10 mouse cellular contexts compared by ENCODE assay signal in the genomic region with DNA sequence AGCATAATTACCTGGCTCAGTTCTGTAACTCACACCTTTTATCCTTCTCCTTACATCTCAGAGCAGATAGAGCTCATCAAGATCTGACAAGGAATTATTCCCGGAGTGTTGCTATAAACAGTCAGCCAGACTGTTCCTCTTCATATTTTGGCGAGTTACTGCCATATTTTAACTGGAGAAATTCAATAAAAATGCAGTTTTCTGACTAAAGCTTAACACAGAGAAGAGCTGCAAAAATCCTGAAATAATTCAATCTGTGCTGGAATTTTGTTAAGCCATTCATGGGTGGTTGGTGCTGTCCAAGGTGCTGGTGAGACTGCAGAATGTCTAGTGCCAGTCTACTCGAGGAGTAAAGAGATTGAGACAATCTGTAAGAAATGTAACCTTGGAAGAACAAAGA.
DNase-seq lines count a peak whose midpoint lies in the region; ATAC-seq lines count a peak whose summit lies in the region.
"Had no signal": no experiment of that assay in that cellular context is flagged by ENCODE, and none has a peak within 500 bp of the region (broad histone marks: within the 10 kb centered on the region; RNA-seq: fewer than 3 reads in every experiment).

No protein-coding gene starts in this region.

- no peaks in the 10 kb centered on the region for H3K4me1 ChIP-seq in heart, embryonic 12.5 days (replicated peaks)
- H3K4me1 ChIP-seq in forebrain, embryonic 16.5 days (replicated peaks; ENCODE audit: control insufficient read depth, insufficient read depth, low read length), result no peaks in the 10 kb centered on the region
- H3K4me1 ChIP-seq: hindbrain, embryonic 15.5 days had no signal

- no peak overlapping the region for H3K27ac ChIP-seq in heart, embryonic 12.5 days (ENCODE audit: poor library complexity, severe bottlenecking)
- H3K27ac ChIP-seq in forebrain, embryonic 16.5 days (ENCODE audit: low read length), result peak overlapping the region; percentile 26; the same call in 1 of the 2 replicates
- H3K27ac ChIP-seq: hindbrain, embryonic 15.5 days had no signal

- no peak overlapping the region for H3K4me3 ChIP-seq in heart, embryonic 12.5 days
- H3K4me3 ChIP-seq in forebrain, embryonic 16.5 days (replicated peaks; ENCODE audit: low read length), result no peak overlapping the region
- H3K4me3 ChIP-seq: hindbrain, embryonic 15.5 days had no signal

- no peak overlapping the region for H3K9ac ChIP-seq in heart, embryonic 12.5 days
- no peak overlapping the region for H3K9ac ChIP-seq in forebrain, embryonic 16.5 days (replicated peaks; ENCODE audit: low read depth, low read length)
- H3K9ac ChIP-seq: hindbrain, embryonic 15.5 days had no signal

- H3K9me3 ChIP-seq in heart, embryonic 12.5 days (replicated peaks), result no peaks in the 10 kb centered on the region
- H3K9me3 ChIP-seq in forebrain, embryonic 16.5 days (ENCODE audit: control insufficient read depth, low read length), result no peaks in the 10 kb centered on the region
- H3K9me3 ChIP-seq: hindbrain, embryonic 15.5 days had no signal

- no peak overlapping the region for H3K4me2 ChIP-seq in heart, embryonic 12.5 days
- no peak overlapping the region for H3K4me2 ChIP-seq in forebrain, embryonic 16.5 days (ENCODE audit: low read length)
- H3K4me2 ChIP-seq: hindbrain, embryonic 15.5 days had no signal

- no peaks in the 10 kb centered on the region for H3K27me3 ChIP-seq in heart, embryonic 12.5 days (replicated peaks)
- H3K27me3 ChIP-seq in forebrain, embryonic 16.5 days (replicated peaks; ENCODE audit: control insufficient read depth, insufficient read depth, low read length), result no peaks in the 10 kb centered on the region
- H3K27me3 ChIP-seq: hindbrain, embryonic 15.5 days had no signal

- no peaks in the 10 kb centered on the region for H3K36me3 ChIP-seq in heart, embryonic 12.5 days
- H3K36me3 ChIP-seq in forebrain, embryonic 16.5 days (ENCODE audit: control insufficient read depth, insufficient read depth), result no peaks in the 10 kb centered on the region
- H3K36me3 ChIP-seq: hindbrain, embryonic 15.5 days had no signal

- DNase-seq in heart, postnatal 4 days, result peak; percentile 42
- peak; percentile 13 for DNase-seq in right cerebral cortex, adult 18-20 months
- DNase-seq in right cerebral cortex, postnatal 25 days, result no peak
- DNase-seq in right cerebral cortex, postnatal 4 days, result peak; percentile 4
- no peak for DNase-seq in layer of hippocampus, adult 18-20 months (ENCODE audit: low spot score in 2 of 2)
- DNase-seq in spleen, postnatal 4 days (ENCODE audit: low spot score in 2 of 2), result no peak
- DNase-seq: thymus, postnatal 25 days had no signal

- 35% methylated on average over 3 of the region's 3 CpGs for WGBS in heart, embryonic 12.5 days
- 34% methylated on average over 3 of the region's 3 CpGs for WGBS in forebrain, embryonic 16.5 days

- ATAC-seq in heart, embryonic 12.5 days (ENCODE audit: insufficient number of reproducible peaks, low FRiP score), result no peak
- peak; percentile 63 for ATAC-seq in forebrain, embryonic 16.5 days

Comparison
In these comparisons a context has a peak if more than half of its experiments do, and no peak if none do; other contexts are left out.
1. DNase-seq: peak in heart, postnatal 4 days (single experiment), right cerebral cortex, adult 18-20 months (single experiment) and right cerebral cortex, postnatal 4 days (single experiment); none in right cerebral cortex, postnatal 25 days (single experiment), layer of hippocampus, adult 18-20 months (0 of 2) and spleen, postnatal 4 days (0 of 2).